Mouse (Mus musculus) liver, embryonic 16.5 days (tissue): Measurements from ENCODE around the gene Slc34a1. TPM values are rescaled to one million over a fixed set of nuclear protein-coding genes. Genes with fewer than 3 reads are reported as not detected.

Experiments
- ATAC-seq: fragments of 200-750 bp; cut with Nextera tagmentation; 2 replicates; pipeline ENCODE4 v1.8.0; 2017; ENCODE audit warnings: low read depth, mild to moderate bottlenecking, moderate number of reproducible peaks, moderate library complexity
- H3K27ac ChIP-seq: fragments of 300-500 bp; sonication (generic); 2 replicates; pipeline ENCODE4 v1.5.1; 2014; ENCODE audit warnings: mild to moderate bottlenecking, low read length
- H3K27me3 ChIP-seq: fragments of 300-500 bp; sonication (generic); 2 replicates; pipeline ENCODE4 v1.6.1; 2014; ENCODE audit warnings: low read depth, low read length, mixed read lengths; ENCODE audit not compliant: control insufficient read depth, insufficient read depth
- H3K36me3 ChIP-seq: fragments of 300-500 bp; sonication (generic); 2 replicates; pipeline ENCODE4 v1.6.1; 2014; ENCODE audit warnings: mild to moderate bottlenecking; ENCODE audit not compliant: control insufficient read depth, insufficient read depth
- H3K4me1 ChIP-seq: fragments of 300-500 bp; sonication (generic); 2 replicates; pipeline ENCODE4 v1.6.1; 2014; ENCODE audit warnings: low read depth, low read length, mixed read lengths; ENCODE audit not compliant: control insufficient read depth
- H3K4me2 ChIP-seq: fragments of 300-500 bp; sonication (generic); 2 replicates; pipeline ENCODE4 v1.6.1; 2014; ENCODE audit warnings: low read depth, low read length, mixed read lengths
- H3K4me3 ChIP-seq: fragments of 300-500 bp; sonication (generic); 2 replicates; pipeline ENCODE4 v1.5.1; 2014; ENCODE audit warnings: low read depth, mild to moderate bottlenecking, low read length
- H3K9ac ChIP-seq: fragments of 300-500 bp; sonication (generic); 2 replicates; pipeline ENCODE4 v1.6.1; 2014; ENCODE audit warnings: low read depth, low read length
- H3K9me3 ChIP-seq: fragments of 300-500 bp; sonication (generic); replicated peaks from 2 replicates; pipeline ENCODE4 v1.6.1; 2016; ENCODE audit warnings: low read length; ENCODE audit not compliant: control insufficient read depth
- whole genome bisulfite sequencing: fragments of 180-500 bp; shearing (Covaris S2); extraction: QIAGEN DNeasy Blood & Tissue Kit; methylation state at CpG from one replicate; pipeline ENCODE4 v1.1.7; 2014; ENCODE audit not compliant: insufficient replicate concordance; 5-methylcytosine and 5-hydroxymethylcytosine counted together
- polyA plus RNA-seq: library from polyadenylated mRNA; unstranded; fragments of >200 nt; fragmentation: Nextera tagmentation; extraction: Ambion mirVana; gene quantifications from 2 replicates; pipeline ENCODE4 v1.2.1, GENCODE M21; 2015

Gene Slc34a1
- polyA plus RNA-seq, 1 experiment from 2014 or later = not detected

GRCm38 (mm10) chr13:55412643-55413307 is 14.8 kb downstream of the Slc34a1 start:
- H3K27me3 ChIP-seq = peaks cover 24% of the 10 kb centered on the region
- 60% methylated on average over 13 of the region's 13 CpGs for WGBS
- H3K9ac ChIP-seq = no peak overlapping the region
- no peak overlapping the region for H3K27ac ChIP-seq
- no peak for ATAC-seq
- H3K36me3 ChIP-seq = no peaks in the 10 kb centered on the region
- H3K9me3 ChIP-seq = no peaks in the 10 kb centered on the region
- H3K4me3 ChIP-seq = no peak overlapping the region
- H3K4me1 ChIP-seq = peaks cover 2% of the 10 kb centered on the region
- H3K4me2 ChIP-seq = no peak overlapping the region

GRCm38 (mm10) chr13:55413333-55413732 is 15.3 kb downstream of the Slc34a1 start:
- 31% methylated on average over 12 of the region's 12 CpGs for WGBS
- H3K4me3 ChIP-seq = no peak overlapping the region
- ATAC-seq = no peak
- H3K9me3 ChIP-seq = no peaks in the 10 kb centered on the region
- no peak overlapping the region for H3K27ac ChIP-seq
- H3K4me1 ChIP-seq = peaks cover 5% of the 10 kb centered on the region
- H3K9ac ChIP-seq = no peak overlapping the region
- H3K4me2 ChIP-seq = no peak overlapping the region
- no peaks in the 10 kb centered on the region for H3K36me3 ChIP-seq
- peaks cover 26% of the 10 kb centered on the region for H3K27me3 ChIP-seq

DNA sequence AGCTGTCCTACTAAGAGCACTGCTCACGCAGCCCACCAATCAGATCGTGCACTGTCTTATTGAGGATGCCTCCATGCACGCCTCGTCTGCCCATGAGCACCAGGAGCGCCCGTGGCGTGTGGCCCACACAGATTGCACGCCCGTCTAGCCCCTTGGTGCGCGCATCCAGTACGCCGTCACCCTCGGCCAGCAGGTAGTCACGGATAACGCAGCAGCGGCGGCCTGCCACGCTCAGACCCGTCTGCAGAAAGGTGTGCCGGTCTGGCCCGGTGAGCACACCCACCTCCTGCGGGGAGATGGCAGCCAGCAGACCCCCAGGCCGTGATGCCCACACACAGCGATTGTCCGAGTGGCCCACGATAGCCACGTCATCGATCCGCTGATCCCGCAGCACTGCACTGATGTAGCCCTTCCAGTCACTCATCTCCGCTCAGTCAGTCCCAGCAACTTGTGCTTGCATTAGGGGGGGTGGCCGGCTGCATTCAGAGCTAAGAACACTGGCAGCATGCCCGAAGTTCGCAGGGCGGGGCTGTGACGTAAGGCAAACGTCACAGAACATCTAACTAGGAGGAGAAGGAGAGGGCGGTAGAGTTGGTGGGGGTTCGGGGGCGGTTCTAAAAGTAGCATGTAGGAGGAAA is 16.9 kb downstream of the Slc34a1 start, which contains the start of gene Pfn3:
Pfn3 (minus strand) TSS at position 490 of the 638 bp plus-strand sequence.
- Histone ChIP-seq H3K27me3 (peaks cover 32% of the 10 kb centered on the region), H3K36me3 (no peaks in the 10 kb centered on the region), H3K9me3 (no peaks in the 10 kb centered on the region), H3K4me2 (peak within 1 kb of the TSS; percentile 24), H3K4me3 (no peak within 1 kb of the TSS), H3K4me1 (peaks cover 5% of the 10 kb centered on the region), H3K9ac (no peak within 1 kb of the TSS), H3K27ac (no peak within 1 kb of the TSS)
- 11% methylated on average over 41 of the region's 41 CpGs for WGBS
- no peak for ATAC-seq

- Histone ChIP-seq H3K36me3 (no peaks in the 10 kb centered on the region), H3K4me3 (no peak overlapping the region), H3K9ac (no peak overlapping the region), H3K27me3 (peaks cover 52% of the 10 kb centered on the region), H3K4me1 (peaks cover 14% of the 10 kb centered on the region), H3K4me2 (no peak overlapping the region), H3K27ac (no peak overlapping the region), H3K9me3 (no peaks in the 10 kb centered on the region)
- WGBS = 9% methylated on average over 12 of the region's 12 CpGs
- ATAC-seq = peak; percentile 58
These were observed 20.0 kb downstream of the Slc34a1 start for GRCm38 (mm10) chr13:55418004-55418403.

GRCm38 (mm10) chr13:55419142-55419541 is 21.2 kb downstream of the Slc34a1 start:
- no peak for ATAC-seq
- Histone ChIP-seq H3K9ac (no peak overlapping the region), H3K9me3 (no peaks in the 10 kb centered on the region), H3K4me2 (no peak overlapping the region), H3K27me3 (peaks cover 47% of the 10 kb centered on the region), H3K36me3 (no peaks in the 10 kb centered on the region), H3K4me3 (no peak overlapping the region), H3K27ac (no peak overlapping the region), H3K4me1 (peaks cover 14% of the 10 kb centered on the region)
- 62% methylated on average over 5 of the region's 5 CpGs for WGBS

DNA sequence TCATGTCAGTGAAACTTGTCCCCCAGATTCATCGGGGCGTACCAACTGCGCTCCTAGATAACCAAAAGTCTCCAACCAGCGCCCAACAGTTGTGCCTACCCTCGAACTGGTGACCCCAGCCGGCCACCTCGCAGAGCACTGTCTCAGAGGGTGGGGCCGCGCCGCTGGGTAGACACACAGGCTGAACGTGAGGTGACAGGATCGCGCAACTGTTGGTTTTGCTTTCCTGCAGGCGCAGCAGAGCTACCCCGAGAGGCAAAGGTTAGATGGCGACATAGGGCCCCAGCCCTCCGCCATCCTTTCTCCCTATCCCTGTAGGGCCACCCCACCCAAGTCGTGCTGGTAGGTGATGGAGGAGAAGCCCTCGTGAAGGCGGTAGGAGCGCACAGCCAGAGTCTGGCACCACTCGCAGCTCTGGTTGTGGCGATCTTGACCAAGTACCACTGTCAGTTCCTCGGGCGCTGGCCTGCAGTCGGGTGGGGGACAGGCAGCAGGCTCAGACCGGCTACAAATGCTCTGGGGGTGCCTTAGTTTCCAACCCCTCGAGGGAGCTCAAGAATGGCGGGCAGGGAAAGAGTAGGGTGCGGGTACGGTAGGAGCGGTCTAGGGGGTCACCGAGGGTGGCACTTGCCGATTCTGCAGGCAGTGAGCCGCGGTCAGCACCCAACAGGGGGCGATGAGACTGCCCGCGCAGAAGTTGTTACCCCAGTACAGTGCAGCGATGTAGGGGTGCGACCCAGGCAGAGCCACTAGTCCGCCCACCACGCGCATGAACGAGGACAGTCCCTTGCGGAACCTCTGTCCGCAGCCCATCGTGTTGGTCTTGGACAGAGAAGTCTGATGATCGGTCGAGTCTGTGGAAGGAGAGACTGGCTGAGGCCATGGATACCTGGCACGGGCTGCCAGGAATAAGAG is 22.3 kb downstream of the Slc34a1 start:
- Histone ChIP-seq H3K27ac (no peak overlapping the region), H3K9ac (no peak overlapping the region), H3K27me3 (peaks cover 37% of the 10 kb centered on the region), H3K4me1 (peaks cover 12% of the 10 kb centered on the region), H3K9me3 (no peaks in the 10 kb centered on the region), H3K4me3 (no peak overlapping the region), H3K36me3 (no peaks in the 10 kb centered on the region), H3K4me2 (0 out of 2 replicates have a peak overlapping the region, but pooled peaks have one; percentile 6)
- WGBS = 21% methylated on average over 51 of the region's 51 CpGs
- ATAC-seq = peak; percentile 72

- Histone ChIP-seq H3K9ac (no peak overlapping the region), H3K4me1 (peaks cover 12% of the 10 kb centered on the region), H3K4me2 (no peak overlapping the region), H3K4me3 (peak overlapping the region; percentile 2; the same call in 1 of the 2 replicates), H3K36me3 (no peaks in the 10 kb centered on the region), H3K27ac (no peak overlapping the region), H3K9me3 (no peaks in the 10 kb centered on the region), H3K27me3 (peaks cover 37% of the 10 kb centered on the region)
- ATAC-seq = no peak
- WGBS = 12% methylated on average over 35 of the region's 35 CpGs
These were observed 23.2 kb downstream of the Slc34a1 start for GRCm38 (mm10) chr13:55420933-55421800.

GRCm38 (mm10) chr13:55426613-55427012 is 28.6 kb downstream of the Slc34a1 start, which contains the start of gene F12:
F12 (minus strand) TSS chr13:55426793.
- peak within 1 kb of the TSS; percentile 22 for H3K9ac ChIP-seq
- peak within 1 kb of the TSS; percentile 43 for H3K4me2 ChIP-seq

More at GRCm38 (mm10) chr13:55426613-55427012, 28.6 kb downstream of the Slc34a1 start, which contains the start of gene F12:
- Histone ChIP-seq H3K27me3 (peaks cover 5% of the 10 kb centered on the region), H3K9me3 (no peaks in the 10 kb centered on the region), H3K4me3 (peak within 1 kb of the TSS; percentile 46), H3K27ac (no peak within 1 kb of the TSS), H3K4me1 (no peaks in the 10 kb centered on the region; the same call in none of the 2 replicates), H3K36me3 (no peaks in the 10 kb centered on the region)
- ATAC-seq = peak; percentile 37; the same call in 1 of the 2 replicates
- WGBS = 70% methylated on average over 10 of the region's 10 CpGs
